Mouse (Mus musculus): ENCODE results near the gene Ctsl. TPM values are rescaled to one million over a fixed set of nuclear protein-coding genes. Genes with fewer than 3 reads are reported as not detected.
A peak's percentile ranks its signal among the peaks of the same experiment; 100 is the strongest.

The Ctsl gene
- polyA plus RNA-seq, 1 experiment from 2014 or later = 135 TPM

DNA sequence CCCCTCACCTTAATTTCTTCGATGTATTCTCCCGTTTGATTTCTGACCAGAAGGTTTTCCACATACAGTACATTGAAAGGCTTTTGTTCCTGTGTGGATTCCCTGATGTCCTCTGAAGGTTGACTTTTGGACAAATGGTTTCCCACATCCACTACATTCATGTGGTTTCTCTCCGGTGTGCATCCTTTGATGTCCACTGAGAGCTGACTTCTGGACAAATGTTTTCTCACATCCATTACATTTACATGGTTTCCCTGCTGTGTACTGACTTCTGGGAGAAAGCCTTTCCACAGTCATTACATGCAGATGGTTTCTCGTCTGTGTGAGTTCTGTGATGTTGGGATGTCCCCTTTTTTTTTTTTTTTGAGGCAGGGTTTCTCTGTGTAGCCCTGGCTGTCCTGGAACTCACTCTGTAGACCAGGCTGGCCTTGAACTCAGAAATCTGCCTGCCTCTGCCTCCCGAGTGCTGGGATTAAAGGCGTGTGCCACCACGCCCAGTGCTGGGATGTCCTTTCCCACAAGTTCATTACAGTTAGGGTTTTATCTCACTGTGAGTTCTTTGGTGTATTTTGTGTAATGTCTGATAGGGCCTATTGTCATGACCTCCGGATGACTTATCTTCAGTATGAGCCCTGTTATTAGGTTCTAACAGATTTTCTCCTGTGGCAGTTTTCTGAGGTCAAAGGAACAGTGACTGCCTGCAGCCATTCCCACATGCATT lies 48.0 kb downstream of the Ctsl start:
- WGBS = 85% methylated on average over 8 of the region's 8 CpGs
- no peaks in the 10 kb centered on the region for H3K4me1 ChIP-seq
- DNase-seq (ENCODE audit: extremely low spot score, low spot score) = no peak

DNA sequence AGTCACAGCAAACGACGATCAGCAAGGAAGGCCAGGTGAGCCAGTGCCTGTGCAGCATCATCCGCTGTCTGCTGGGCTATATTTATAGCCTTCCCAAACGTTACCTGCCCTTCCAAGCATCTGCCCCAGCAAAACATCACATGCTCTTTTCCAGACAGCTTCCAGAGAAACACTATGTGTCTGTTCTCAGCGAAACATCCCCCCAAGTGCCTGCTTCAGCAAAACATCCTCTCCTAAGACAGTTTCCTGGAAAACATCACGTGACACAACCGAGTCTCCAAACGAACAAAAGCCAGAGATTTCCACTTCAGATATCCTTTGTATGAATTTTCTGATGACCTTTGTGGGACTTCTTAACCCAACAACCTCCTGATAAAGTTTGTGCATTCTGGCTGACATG lies 50.4 kb downstream of the Ctsl start:
- H3K27ac ChIP-seq = no peak overlapping the region
- H3K4me3 ChIP-seq = no peak overlapping the region
- no peaks in the 10 kb centered on the region for H3K9me3 ChIP-seq
- no peaks in the 10 kb centered on the region for H3K27me3 ChIP-seq (ENCODE audit: poor library complexity, severe bottlenecking)
- DNase-seq (ENCODE audit: extremely low spot score, low spot score) = no peak
- no peaks in the 10 kb centered on the region for H3K36me3 ChIP-seq (replicated peaks)
- WGBS = 87% methylated on average over 8 of the region's 8 CpGs
- no peaks in the 10 kb centered on the region for H3K4me1 ChIP-seq

More for the DNA sequence above, 48.0 kb downstream of the Ctsl start:
- no peaks in the 10 kb centered on the region for H3K27me3 ChIP-seq (ENCODE audit: poor library complexity, severe bottlenecking)
- no peak overlapping the region for H3K4me3 ChIP-seq
- no peak overlapping the region for H3K27ac ChIP-seq
- H3K36me3 ChIP-seq (replicated peaks) = no peaks in the 10 kb centered on the region
- no peaks in the 10 kb centered on the region for H3K9me3 ChIP-seq

DNA sequence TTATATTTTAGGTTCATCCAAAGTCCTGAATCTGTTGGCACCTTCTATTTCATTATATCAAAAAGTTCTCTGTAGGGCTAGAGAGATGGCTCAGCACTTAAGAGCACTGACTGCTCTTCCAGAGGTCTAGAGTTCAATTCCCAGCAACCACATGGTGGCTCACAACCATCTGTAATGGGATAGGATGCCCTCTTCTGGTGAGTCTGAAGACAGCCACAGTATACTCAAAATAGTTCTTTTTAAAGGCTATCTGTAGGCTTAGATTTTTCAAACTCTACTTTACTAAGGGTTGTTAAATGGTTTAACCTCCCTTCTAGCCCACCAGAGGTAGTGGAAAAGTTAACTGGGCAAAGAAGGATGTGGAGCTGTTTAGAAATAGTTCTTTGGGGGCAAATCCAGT lies 50.9 kb downstream of the Ctsl start:
- Histone ChIP-seq H3K9me3 (no peaks in the 10 kb centered on the region), H3K27me3 (ENCODE audit: poor library complexity, severe bottlenecking) (no peaks in the 10 kb centered on the region), H3K27ac (no peak overlapping the region), H3K36me3 (replicated peaks) (no peaks in the 10 kb centered on the region), H3K4me3 (no peak overlapping the region), H3K4me1 (no peaks in the 10 kb centered on the region)
- no peak for DNase-seq (ENCODE audit: extremely low spot score, low spot score)

DNA sequence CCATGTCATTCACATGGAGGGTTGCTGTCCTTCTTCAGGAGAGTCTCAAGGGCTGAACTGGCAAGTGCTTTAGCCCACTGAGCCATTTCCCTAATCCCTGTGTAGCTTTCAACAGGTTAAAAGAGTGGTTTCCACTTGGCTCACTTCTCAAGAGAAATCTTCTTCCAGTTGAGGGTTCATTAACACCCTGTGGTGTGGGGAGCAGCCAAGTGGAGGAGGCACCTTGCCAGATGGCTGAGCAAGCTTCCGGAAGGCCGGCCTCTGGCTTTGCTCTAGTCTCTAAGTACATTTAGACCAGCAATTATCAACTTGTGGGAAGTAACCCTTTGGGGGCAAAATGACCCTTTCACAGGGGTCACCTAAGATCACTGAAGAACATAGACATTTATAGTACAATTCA lies 52.3 kb downstream of the Ctsl start:
- Histone ChIP-seq H3K27me3 (ENCODE audit: poor library complexity, severe bottlenecking) (no peaks in the 10 kb centered on the region), H3K36me3 (replicated peaks) (no peaks in the 10 kb centered on the region), H3K4me3 (no peak overlapping the region), H3K4me1 (no peaks in the 10 kb centered on the region), H3K9me3 (no peaks in the 10 kb centered on the region), H3K27ac (no peak overlapping the region)
- no peak for DNase-seq (ENCODE audit: extremely low spot score, low spot score)
- WGBS = 74% methylated on average over 2 of the region's 2 CpGs

DNA sequence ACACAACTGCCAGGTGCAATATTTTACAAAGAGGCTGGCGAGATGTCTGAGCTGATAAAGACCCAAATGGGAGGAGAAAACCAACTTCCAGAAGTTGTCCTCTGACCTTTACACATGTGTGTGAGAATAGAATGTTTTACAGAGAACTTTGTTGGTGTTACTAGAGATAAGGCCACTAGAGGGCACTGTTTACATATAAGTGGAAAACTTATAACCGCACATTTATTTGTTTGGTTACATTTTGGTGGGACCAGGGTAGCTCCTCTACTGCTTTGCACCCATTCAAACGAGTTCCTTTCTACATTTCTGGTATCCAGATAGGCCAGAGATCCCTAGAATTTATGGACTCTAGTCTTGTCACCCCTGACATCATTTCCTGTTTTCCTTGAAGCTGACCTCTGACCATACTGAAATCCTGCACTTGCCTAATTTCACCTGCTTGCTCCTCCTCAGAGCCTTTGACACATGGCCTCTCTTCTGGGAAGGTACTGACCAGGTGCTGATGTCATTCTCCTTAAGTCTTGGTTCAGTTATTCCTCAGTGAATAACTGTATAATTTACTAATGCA lies 55.1 kb downstream of the Ctsl start:
- no peaks in the 10 kb centered on the region for H3K36me3 ChIP-seq (replicated peaks)
- no peak overlapping the region for H3K27ac ChIP-seq
- no peak overlapping the region for H3K4me3 ChIP-seq
- WGBS = 6% methylated on average over 3 of the region's 3 CpGs
- no peaks in the 10 kb centered on the region for H3K9me3 ChIP-seq
- H3K4me1 ChIP-seq = peaks cover 15% of the 10 kb centered on the region
- H3K27me3 ChIP-seq (ENCODE audit: poor library complexity, severe bottlenecking) = no peaks in the 10 kb centered on the region
- DNase-seq (ENCODE audit: extremely low spot score, low spot score) = no peak

DNA sequence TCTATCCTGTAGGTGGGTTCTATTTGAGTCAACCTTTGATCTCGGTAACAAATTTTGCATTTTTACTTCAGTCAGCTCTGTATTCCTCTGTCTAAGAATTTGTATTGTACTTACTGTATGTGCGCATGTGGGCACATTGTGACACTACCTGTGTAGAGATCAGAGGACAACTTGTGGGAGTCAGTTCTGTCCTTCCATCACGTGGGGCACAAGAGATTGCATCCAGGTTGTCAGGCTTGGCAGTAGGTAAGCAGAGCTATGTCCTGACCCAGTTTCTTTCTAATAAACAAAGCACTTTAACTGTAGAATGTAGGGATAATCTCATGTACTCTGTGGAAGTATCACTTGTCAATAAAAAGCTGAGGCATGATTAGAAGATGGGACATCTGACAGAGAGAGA lies 56.6 kb downstream of the Ctsl start:
- no peak for DNase-seq (ENCODE audit: extremely low spot score, low spot score)
- Histone ChIP-seq H3K27me3 (ENCODE audit: poor library complexity, severe bottlenecking) (no peaks in the 10 kb centered on the region), H3K27ac (no peak overlapping the region), H3K9me3 (no peaks in the 10 kb centered on the region), H3K4me1 (peaks cover 15% of the 10 kb centered on the region), H3K36me3 (replicated peaks) (no peaks in the 10 kb centered on the region), H3K4me3 (no peak overlapping the region)
- 73% methylated on average over 3 of the region's 3 CpGs for WGBS

DNA sequence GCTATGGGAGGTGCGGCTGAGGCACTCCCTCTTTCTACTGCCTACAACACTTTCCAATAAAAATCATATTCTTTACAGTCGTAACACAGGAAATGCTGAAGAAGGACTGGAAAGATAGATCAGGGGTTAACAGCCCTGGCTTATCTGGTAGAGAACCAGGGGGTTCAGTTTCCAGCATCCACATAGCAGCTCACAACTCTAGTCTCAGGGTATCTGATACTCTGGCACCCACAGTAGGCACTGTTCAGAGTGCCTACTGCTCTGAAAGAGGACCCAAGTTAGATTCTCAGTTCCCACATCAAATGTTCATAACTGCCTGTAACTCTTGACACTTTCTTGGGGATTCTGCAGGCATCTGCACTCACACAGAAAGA lies 57.8 kb downstream of the Ctsl start:
- Histone ChIP-seq H3K27ac (peak overlapping the region; percentile 89), H3K9me3 (no peaks in the 10 kb centered on the region), H3K4me3 (peak overlapping the region; percentile 72), H3K4me1 (peaks cover 15% of the 10 kb centered on the region), H3K27me3 (ENCODE audit: poor library complexity, severe bottlenecking) (no peaks in the 10 kb centered on the region), H3K36me3 (replicated peaks) (peaks cover 2% of the 10 kb centered on the region)
- DNase-seq (ENCODE audit: extremely low spot score, low spot score) = no peak
- 2% methylated on average over 2 of the region's 2 CpGs for whole genome bisulfite sequencing

DNA sequence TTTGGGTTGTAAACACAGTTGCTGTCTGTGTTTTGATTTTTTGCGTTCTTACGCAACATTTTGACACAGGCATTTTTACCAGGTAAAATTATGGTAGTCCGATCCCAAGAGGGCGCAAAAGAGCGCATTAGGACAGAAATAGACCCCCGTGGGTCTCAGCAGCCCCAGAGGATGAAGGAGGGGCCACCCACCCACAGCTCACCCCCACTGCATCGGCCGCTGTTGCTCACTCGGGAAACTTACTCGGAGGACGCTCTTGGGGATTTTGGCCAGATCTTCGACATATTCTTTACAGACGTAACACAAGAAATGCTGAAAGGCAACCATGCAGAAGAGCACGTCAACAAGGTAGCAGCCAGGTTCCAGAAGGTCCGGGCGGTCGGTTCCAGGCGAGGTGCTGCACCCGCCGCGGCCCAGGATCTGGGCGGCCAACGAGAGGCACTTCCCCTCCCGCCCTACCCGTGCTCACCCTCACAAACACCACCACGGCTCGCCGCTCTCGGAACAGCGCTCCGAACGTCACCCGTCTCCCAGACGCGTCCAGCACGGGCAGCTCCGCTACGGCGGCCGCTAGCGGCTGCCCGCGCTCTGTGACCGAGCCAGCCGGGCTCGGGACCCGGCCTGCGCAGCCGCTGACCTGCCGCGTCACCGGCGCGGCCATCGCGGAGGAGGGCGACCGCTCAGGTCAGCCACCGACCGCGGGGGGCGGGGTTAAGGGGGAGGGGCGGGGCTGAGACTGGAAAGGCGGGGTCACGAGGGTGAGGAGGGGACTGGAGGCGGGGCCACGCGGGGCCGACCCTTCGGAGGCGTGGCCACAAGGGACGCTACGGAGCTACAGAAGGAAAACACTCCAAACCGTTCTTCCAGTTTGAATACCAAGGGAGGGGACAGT lies 58.4 kb downstream of the Ctsl start, which contains the start of gene Aaed1:
Gene Aaed1, minus strand, starts transcription at position 687 of the 892 bp plus-strand sequence.
- DNase-seq (ENCODE audit: extremely low spot score, low spot score) = peak; percentile 97
- under 1% methylated on average over 72 of the region's 74 CpGs for WGBS
- Histone ChIP-seq H3K4me1 (peaks cover 15% of the 10 kb centered on the region), H3K36me3 (replicated peaks) (peaks cover 8% of the 10 kb centered on the region), H3K27me3 (ENCODE audit: poor library complexity, severe bottlenecking) (no peaks in the 10 kb centered on the region), H3K27ac (peak within 1 kb of the TSS; percentile 89), H3K4me3 (peak within 1 kb of the TSS; percentile 72), H3K9me3 (no peaks in the 10 kb centered on the region)

DNA sequence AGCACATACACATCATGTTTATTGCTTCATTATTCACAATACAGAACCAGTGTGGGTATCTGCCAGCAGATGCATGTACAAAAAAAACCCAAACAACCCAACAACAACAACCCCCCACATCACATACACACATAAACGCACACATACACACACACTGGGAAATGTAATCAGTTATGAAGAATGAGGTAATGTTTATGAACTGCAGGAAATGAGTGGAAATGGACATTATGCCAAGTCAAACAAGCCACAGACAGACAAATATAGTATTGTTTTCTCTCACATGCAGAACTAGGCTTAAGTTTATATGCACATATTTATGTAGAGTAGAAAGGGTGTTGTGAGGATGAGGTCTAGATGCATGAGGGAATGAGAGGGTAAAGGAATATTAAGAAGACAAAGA lies 59.4 kb downstream of the Ctsl start:
- H3K27ac ChIP-seq = no peak overlapping the region
- peaks cover 12% of the 10 kb centered on the region for H3K36me3 ChIP-seq (replicated peaks)
- 92% methylated on average over 1 of the region's 1 CpGs for WGBS
- H3K4me3 ChIP-seq = peak overlapping the region; percentile 72
- no peaks in the 10 kb centered on the region for H3K27me3 ChIP-seq (ENCODE audit: poor library complexity, severe bottlenecking)
- H3K4me1 ChIP-seq = peaks cover 15% of the 10 kb centered on the region
- DNase-seq (ENCODE audit: extremely low spot score, low spot score) = no peak
- H3K9me3 ChIP-seq = no peaks in the 10 kb centered on the region

DNA sequence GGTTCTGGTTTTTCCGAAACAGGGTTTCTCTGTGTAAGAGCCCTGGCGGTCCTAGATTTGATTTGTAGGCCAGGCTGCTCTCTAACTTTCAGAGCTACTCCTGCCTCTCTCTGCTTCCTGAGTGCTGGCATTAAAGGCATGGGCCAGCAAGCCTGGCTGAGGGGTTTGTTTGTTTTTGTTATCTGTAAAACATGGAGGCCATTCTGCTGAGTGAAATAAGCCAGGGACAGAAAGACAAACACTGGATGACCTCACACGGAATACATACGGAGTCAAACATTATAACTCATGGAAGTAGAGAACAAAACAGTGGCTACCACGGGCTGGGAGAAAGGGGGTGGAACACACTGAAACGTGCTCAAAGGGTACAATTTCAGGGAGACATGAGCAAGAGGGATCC lies 60.1 kb downstream of the Ctsl start:
- Histone ChIP-seq H3K4me3 (no peak overlapping the region), H3K27me3 (ENCODE audit: poor library complexity, severe bottlenecking) (no peaks in the 10 kb centered on the region), H3K36me3 (replicated peaks) (peaks cover 12% of the 10 kb centered on the region), H3K4me1 (peaks cover 15% of the 10 kb centered on the region), H3K9me3 (no peaks in the 10 kb centered on the region), H3K27ac (no peak overlapping the region)
- 92% methylated on average over 6 of the region's 6 CpGs for WGBS
- no peak for DNase-seq (ENCODE audit: extremely low spot score, low spot score)

DNA sequence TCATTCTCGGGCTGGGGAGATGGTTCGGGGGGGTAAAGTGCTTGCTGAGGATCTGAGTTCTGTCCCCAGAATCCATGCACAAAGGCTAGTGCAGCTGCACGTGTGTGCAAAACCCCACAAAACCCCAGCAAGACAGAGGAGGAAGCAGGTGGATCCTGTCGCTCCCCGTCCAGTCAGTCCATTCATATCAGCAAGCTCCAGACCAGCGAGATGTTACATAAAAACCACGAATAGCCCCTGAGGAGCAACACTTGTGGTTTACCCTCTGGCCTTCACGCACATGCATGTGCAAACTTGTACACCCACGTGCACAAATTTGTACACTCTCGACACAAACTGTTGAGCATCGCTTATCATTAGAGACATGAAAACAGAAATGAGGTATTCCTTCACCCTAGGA lies 60.8 kb downstream of the Ctsl start:
- no peak overlapping the region for H3K4me3 ChIP-seq
- H3K36me3 ChIP-seq (replicated peaks) = peaks cover 12% of the 10 kb centered on the region
- DNase-seq (ENCODE audit: extremely low spot score, low spot score) = no peak
- H3K27ac ChIP-seq = no peak overlapping the region
- 89% methylated on average over 11 of the region's 11 CpGs for WGBS
- H3K27me3 ChIP-seq (ENCODE audit: poor library complexity, severe bottlenecking) = no peaks in the 10 kb centered on the region
- no peaks in the 10 kb centered on the region for H3K9me3 ChIP-seq
- peaks cover 15% of the 10 kb centered on the region for H3K4me1 ChIP-seq
